Mouse (Mus musculus) C2C12 (cell line): ENCODE measurements around the gene Mef2d.

Source experiments
- CTCF ChIP-seq: IDR thresholded peaks from one replicate; pipeline ENCODE4 v1.5.1; 2011; ENCODE audit not compliant: control insufficient read depth, insufficient read depth, insufficient read length
- USF1 ChIP-seq: IDR thresholded peaks from one replicate; pipeline ENCODE4 v1.6.1; 2011; ENCODE audit warnings: low read depth, mild to moderate bottlenecking, control low read depth, moderate library complexity

- no peak for TF ChIP-seq CTCF
- TF ChIP-seq USF1 = no peak
Observed at GRCm38 (mm10) chr3:88120117-88120651, 22.0 kb upstream of the Mef2d start.
